19 mouse cellular contexts compared by ENCODE assay signal in the genomic region with DNA sequence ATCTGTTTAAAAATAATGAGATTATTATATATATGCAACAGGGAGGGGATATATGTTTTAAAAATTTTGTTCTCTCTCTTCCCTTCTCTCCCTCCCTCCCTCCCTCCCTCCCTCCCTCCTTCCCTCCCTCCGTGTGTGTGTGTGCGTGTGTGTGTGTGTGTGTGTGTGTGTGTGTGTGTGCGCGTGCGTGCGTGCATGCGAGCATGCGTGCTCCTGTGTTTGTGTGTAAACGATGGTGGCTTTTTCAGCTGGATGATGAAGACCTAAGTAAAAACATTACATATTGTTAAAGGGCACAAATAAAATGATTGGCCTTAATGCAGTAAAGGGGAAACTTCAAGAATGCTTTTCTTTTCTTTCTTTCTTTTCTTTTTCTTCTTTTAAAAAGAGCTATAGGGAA. TPM values are rescaled to one million over a fixed set of nuclear protein-coding genes. Genes with fewer than 3 reads are reported as not detected.
DNase-seq lines count a peak whose midpoint lies in the region; ATAC-seq and TF ChIP-seq lines count a peak whose summit lies in the region.
"Had no signal": no experiment of that assay in that cellular context is flagged by ENCODE, and none has a peak within 500 bp of the region (broad histone marks: within the 10 kb centered on the region; RNA-seq: fewer than 3 reads in every experiment).

No protein-coding gene starts in this region.

- no peaks in the 10 kb centered on the region for H3K27me3 ChIP-seq in forebrain, embryonic 15.5 days
- peaks cover 56% of the 10 kb centered on the region for H3K27me3 ChIP-seq in forebrain, embryonic 10.5 days (ENCODE audit: poor library complexity, severe bottlenecking)
- no peaks in the 10 kb centered on the region for H3K27me3 ChIP-seq in midbrain, embryonic 14.5 days (ENCODE audit: control insufficient read depth, insufficient read depth, low read length)
- peaks cover 10% of the 10 kb centered on the region for H3K27me3 ChIP-seq in midbrain, embryonic 11.5 days (ENCODE audit: control insufficient read depth, insufficient read depth, low read length)
- H3K27me3 ChIP-seq in hindbrain, embryonic 16.5 days (replicated peaks; ENCODE audit: control insufficient read depth, insufficient read depth, low read length): no peaks in the 10 kb centered on the region
- H3K27me3 ChIP-seq in neural tube, embryonic 15.5 days (replicated peaks): no peaks in the 10 kb centered on the region

- no peak for ATAC-seq in forebrain, embryonic 15.5 days (replicated peaks)
- ATAC-seq in midbrain, embryonic 14.5 days (ENCODE audit: low FRiP score, low TSS enrichment): no peak
- no peak for ATAC-seq in midbrain, embryonic 11.5 days (ENCODE audit: low FRiP score)
- ATAC-seq in hindbrain, embryonic 16.5 days: no peak
- ATAC-seq in neural tube, embryonic 15.5 days (ENCODE audit: low FRiP score): no peak
- ATAC-seq in granulocyte monocyte progenitor cell, adult 5-6 weeks (replicated peaks; ENCODE audit: poor library complexity, severe bottlenecking): no peak

- no peak for TF ChIP-seq CTCF in lung, adult 2 months (IDR thresholded peaks at IDR 0.05; ENCODE audit: insufficient read depth, low read length)

- WGBS in forebrain, embryonic 15.5 days: 54% methylated on average over 7 of the region's 9 CpGs
- WGBS in forebrain, embryonic 10.5 days: 94% methylated on average over 7 of the region's 9 CpGs
- WGBS in midbrain, embryonic 14.5 days: 84% methylated on average over 8 of the region's 9 CpGs
- WGBS in midbrain, embryonic 11.5 days: 91% methylated on average over 7 of the region's 9 CpGs
- 82% methylated on average over 9 of the region's 9 CpGs for WGBS in hindbrain, embryonic 16.5 days
- WGBS in neural tube, embryonic 15.5 days: 83% methylated on average over 8 of the region's 9 CpGs
- WGBS in lung, adult 2 months: 81% methylated on average over 7 of the region's 9 CpGs

- TF ChIP-seq POLR2A in lung, adult 2 months (IDR thresholded peaks at IDR 0.05; ENCODE audit: borderline replicate concordance, extremely low read depth, low read depth, low read length): no peak

- H3K9ac ChIP-seq in forebrain, embryonic 15.5 days (replicated peaks): no peak overlapping the region
- no peak overlapping the region for H3K9ac ChIP-seq in midbrain, embryonic 14.5 days (replicated peaks; ENCODE audit: low read length)
- no peak overlapping the region for H3K9ac ChIP-seq in midbrain, embryonic 11.5 days (ENCODE audit: low read length)
- no peak overlapping the region for H3K9ac ChIP-seq in hindbrain, embryonic 16.5 days (ENCODE audit: low read depth, low read length)
- H3K9ac ChIP-seq in neural tube, embryonic 15.5 days (replicated peaks): peak overlapping the region; percentile 20; the same call in 1 of the 2 replicates

- H3K4me2 ChIP-seq in forebrain, embryonic 15.5 days (replicated peaks): peak overlapping the region; percentile 77
- H3K4me2 ChIP-seq in midbrain, embryonic 14.5 days (ENCODE audit: low read length): peak overlapping the region; percentile 70
- H3K4me2 ChIP-seq in midbrain, embryonic 11.5 days: no peak overlapping the region
- H3K4me2 ChIP-seq in hindbrain, embryonic 16.5 days (ENCODE audit: low read length): peak overlapping the region; percentile 77
- H3K4me2 ChIP-seq in neural tube, embryonic 15.5 days: peak overlapping the region; percentile 64

- H3K36me3 ChIP-seq in forebrain, embryonic 15.5 days: no peaks in the 10 kb centered on the region
- no peaks in the 10 kb centered on the region for H3K36me3 ChIP-seq in forebrain, embryonic 10.5 days (replicated peaks)
- H3K36me3 ChIP-seq in midbrain, embryonic 14.5 days (ENCODE audit: control insufficient read depth, insufficient read depth, low read length): no peaks in the 10 kb centered on the region
- H3K36me3 ChIP-seq in midbrain, embryonic 11.5 days (ENCODE audit: control insufficient read depth, insufficient read depth, low read length): no peaks in the 10 kb centered on the region
- no peaks in the 10 kb centered on the region for H3K36me3 ChIP-seq in hindbrain, embryonic 16.5 days (ENCODE audit: control insufficient read depth, insufficient read depth, low read length)
- H3K36me3 ChIP-seq in neural tube, embryonic 15.5 days: no peaks in the 10 kb centered on the region
- H3K36me3 ChIP-seq: embryonic facial prominence, embryonic 10.5 days; heart, embryonic 10.5 days; limb, embryonic 10.5 days had no signal

- H3K27ac ChIP-seq in forebrain, embryonic 15.5 days (replicated peaks): no peak overlapping the region
- no peak overlapping the region for H3K27ac ChIP-seq in forebrain, embryonic 10.5 days
- no peak overlapping the region for H3K27ac ChIP-seq in midbrain, embryonic 14.5 days (replicated peaks; ENCODE audit: low read depth, low read length)
- H3K27ac ChIP-seq in midbrain, embryonic 11.5 days (ENCODE audit: low read depth, low read length): no peak overlapping the region
- no peak overlapping the region for H3K27ac ChIP-seq in hindbrain, embryonic 16.5 days (ENCODE audit: low read depth, low read length)
- no peak overlapping the region for H3K27ac ChIP-seq in neural tube, embryonic 15.5 days (replicated peaks)
- H3K27ac ChIP-seq: embryonic facial prominence, embryonic 10.5 days; heart, embryonic 10.5 days; limb, embryonic 10.5 days had no signal

- peak overlapping the region; percentile 88 for H3K4me3 ChIP-seq in forebrain, embryonic 15.5 days
- H3K4me3 ChIP-seq in forebrain, embryonic 10.5 days: no peak overlapping the region
- peak overlapping the region; percentile 70; the same call in 1 of the 2 replicates for H3K4me3 ChIP-seq in midbrain, embryonic 14.5 days (replicated peaks; ENCODE audit: low read depth, low read length)
- H3K4me3 ChIP-seq in midbrain, embryonic 11.5 days (ENCODE audit: low read depth, low read length): no peak overlapping the region
- H3K4me3 ChIP-seq in hindbrain, embryonic 16.5 days (ENCODE audit: low read length): peak overlapping the region; percentile 81
- peak overlapping the region; percentile 64 for H3K4me3 ChIP-seq in neural tube, embryonic 15.5 days (replicated peaks)
- H3K4me3 ChIP-seq in lung, adult 2 months (replicated peaks; ENCODE audit: extremely low read depth, low read depth, low read length): no peak overlapping the region

- no peaks in the 10 kb centered on the region for H3K9me3 ChIP-seq in forebrain, embryonic 15.5 days
- H3K9me3 ChIP-seq in forebrain, embryonic 10.5 days: no peaks in the 10 kb centered on the region
- H3K9me3 ChIP-seq in midbrain, embryonic 14.5 days (ENCODE audit: control insufficient read depth, low read length): no peaks in the 10 kb centered on the region
- no peaks in the 10 kb centered on the region for H3K9me3 ChIP-seq in midbrain, embryonic 11.5 days (ENCODE audit: control insufficient read depth, low read length)
- no peaks in the 10 kb centered on the region for H3K9me3 ChIP-seq in hindbrain, embryonic 16.5 days (ENCODE audit: control insufficient read depth, low read length)
- H3K9me3 ChIP-seq in neural tube, embryonic 15.5 days (replicated peaks): no peaks in the 10 kb centered on the region
- H3K9me3 ChIP-seq: embryonic facial prominence, embryonic 10.5 days; heart, embryonic 10.5 days; limb, embryonic 10.5 days had no signal

- peaks cover 10% of the 10 kb centered on the region; the same call in 1 of the 2 replicates for H3K4me1 ChIP-seq in forebrain, embryonic 15.5 days
- H3K4me1 ChIP-seq in forebrain, embryonic 10.5 days: peaks cover 19% of the 10 kb centered on the region
- peaks cover 8% of the 10 kb centered on the region; the same call in 1 of the 2 replicates for H3K4me1 ChIP-seq in midbrain, embryonic 14.5 days (ENCODE audit: control insufficient read depth, insufficient read depth, low read length)
- peaks cover 7% of the 10 kb centered on the region; the same call in 1 of the 2 replicates for H3K4me1 ChIP-seq in midbrain, embryonic 11.5 days (ENCODE audit: control insufficient read depth, insufficient read depth, low read length)
- H3K4me1 ChIP-seq in hindbrain, embryonic 16.5 days (ENCODE audit: control insufficient read depth, insufficient read depth, low read depth, low read length): peaks cover 10% of the 10 kb centered on the region
- peaks cover 19% of the 10 kb centered on the region for H3K4me1 ChIP-seq in neural tube, embryonic 15.5 days
- 0 out of 2 replicates have a peak, but pooled peaks cover 2% of the 10 kb centered on the region for H3K4me1 ChIP-seq in lung, adult 2 months (ENCODE audit: control insufficient read depth, insufficient read depth, low read length)

- DNase-seq in forebrain, embryonic 10.5 days (ENCODE audit: extremely low spot score, low spot score): no peak
- no peak for DNase-seq in midbrain, embryonic 14.5 days
- no peak for DNase-seq in midbrain, embryonic 11.5 days (ENCODE audit: low spot score, missing footprints)
- DNase-seq in lung, adult 2 months: no peak
- DNase-seq: adrenal gland, postnatal 25 days; cerebellum, adult 8-10 months; gastrocnemius, postnatal 14 days; kidney, adult 18-20 months; kidney, postnatal 14 days; lung, adult 18-20 months; right cerebral cortex, adult 18-20 months; thymus, postnatal 14 days had no signal

RNA-seq across cellular contexts. Expression of gene Syn2, which starts 1.5 kb away (rescaled TPM):
- 34.2 and 34.8 TPM in 2 replicates for polyA plus RNA-seq in forebrain, embryonic 15.5 days (2015; fragmentation: Nextera tagmentation; extraction: Ambion mirVana)
- 0.27 and 0.63 TPM in 2 replicates for polyA plus RNA-seq in forebrain, embryonic 10.5 days (2016; fragmentation: Nextera tagmentation; extraction: Ambion mirVana)
- polyA plus RNA-seq in midbrain, embryonic 14.5 days (2014; fragmentation: Nextera tagmentation; extraction: Ambion mirVana): 39.9 and 44.2 TPM in 2 replicates
- polyA plus RNA-seq in midbrain, embryonic 11.5 days (2014; fragmentation: Nextera tagmentation; extraction: Ambion mirVana): 2.3 and 2.7 TPM in 2 replicates
- polyA plus RNA-seq in hindbrain, embryonic 16.5 days (2015; fragmentation: Nextera tagmentation; extraction: Ambion mirVana): 55.9 and 69.7 TPM in 2 replicates
- polyA plus RNA-seq in neural tube, embryonic 15.5 days (2015; fragmentation: Nextera tagmentation; extraction: Ambion mirVana): 58.6 and 73.3 TPM in 2 replicates
- total RNA-seq in granulocyte monocyte progenitor cell, adult 5-6 weeks (2014; fragmentation: Nextera tagmentation): not detected in 2 replicates
- not detected in 2 replicates for total RNA-seq in granulocyte monocyte progenitor cell, adult 5-6 weeks (2017)
- polyA plus RNA-seq in lung, adult 2 months (2012; rRNA removed): 11.5 and 13.2 TPM in 2 replicates

Comparison
In these comparisons a context has a peak if more than half of its experiments do, and no peak if none do; other contexts are left out.
1. H3K4me3 ChIP-seq: peak in forebrain, embryonic 15.5 days (single experiment), midbrain, embryonic 14.5 days (single experiment), hindbrain, embryonic 16.5 days (single experiment) and neural tube, embryonic 15.5 days (single experiment); none in forebrain, embryonic 10.5 days (single experiment), midbrain, embryonic 11.5 days (single experiment) and lung, adult 2 months (single experiment).